Comparison of ENCODE assay signal across 10 mouse cellular contexts in genomic region chr12:113151046-113151445, GRCm38 (mm10). TPM values are rescaled to one million over a fixed set of nuclear protein-coding genes. Genes with fewer than 3 reads are reported as not detected.
DNase-seq lines count a peak whose midpoint lies in the region; ATAC-seq and TF ChIP-seq lines count a peak whose summit lies in the region.
"Had no signal": no experiment of that assay in that cellular context is flagged by ENCODE, and none has a peak within 500 bp of the region (broad histone marks: within the 10 kb centered on the region; RNA-seq: fewer than 3 reads in every experiment).

No protein-coding gene starts in this region.

- peaks cover 5% of the 10 kb centered on the region; the same call in 1 of the 2 replicates for H3K27me3 ChIP-seq in forebrain, embryonic 15.5 days
- H3K27me3 ChIP-seq in forebrain, postnatal 0 days (ENCODE audit: insufficient read depth, low read length) = no peaks in the 10 kb centered on the region; the same call in 1 of the 2 replicates
- H3K27me3 ChIP-seq in megakaryocyte, embryonic 14.5 days (replicated peaks) = peaks cover 62% of the 10 kb centered on the region
- H3K27me3 ChIP-seq in kidney, postnatal 0 days (ENCODE audit: insufficient read depth, low read length) = no peaks in the 10 kb centered on the region
- 0 out of 2 replicates have a peak, but pooled peaks cover 3% of the 10 kb centered on the region for H3K27me3 ChIP-seq in stomach, embryonic 14.5 days (ENCODE audit: control insufficient read depth, insufficient read depth, low read length)

- DNase-seq in forebrain, postnatal 0 days = no peak
- no peak for DNase-seq in kidney, postnatal 0 days (ENCODE audit: low spot score)
- no peak for DNase-seq in gastrocnemius, postnatal 14 days
- no peak for DNase-seq in thymus, postnatal 0 days (ENCODE audit: low spot score)

- H3K9ac ChIP-seq in forebrain, embryonic 15.5 days (replicated peaks) = no peak overlapping the region
- no peak overlapping the region for H3K9ac ChIP-seq in forebrain, postnatal 0 days
- H3K9ac ChIP-seq in kidney, postnatal 0 days (ENCODE audit: low read depth, low read length) = no peak overlapping the region
- H3K9ac ChIP-seq in stomach, embryonic 14.5 days (replicated peaks; ENCODE audit: low read depth, low read length) = no peak overlapping the region

- WGBS in forebrain, embryonic 15.5 days = 85% methylated on average over 8 of the region's 8 CpGs
- WGBS in forebrain, postnatal 0 days = 79% methylated on average over 8 of the region's 8 CpGs
- WGBS in kidney, postnatal 0 days = 57% methylated on average over 8 of the region's 8 CpGs
- 65% methylated on average over 8 of the region's 8 CpGs for WGBS in stomach, embryonic 14.5 days

- no peak overlapping the region for H3K27ac ChIP-seq in forebrain, embryonic 15.5 days (replicated peaks)
- no peak overlapping the region for H3K27ac ChIP-seq in forebrain, postnatal 0 days (ENCODE audit: low read depth, low read length)
- no peak overlapping the region for H3K27ac ChIP-seq in kidney, postnatal 0 days
- no peak overlapping the region for H3K27ac ChIP-seq in stomach, embryonic 14.5 days (ENCODE audit: low read length)
- H3K27ac ChIP-seq: liver, embryonic 14.5 days had no signal

- no peak for TF ChIP-seq CTCF in forebrain, postnatal 0 days (IDR thresholded peaks at IDR 0.05; ENCODE audit: low read depth)
- TF ChIP-seq CTCF in kidney, postnatal 0 days (IDR thresholded peaks at IDR 0.05; ENCODE audit: low read depth) = no peak

- H3K4me2 ChIP-seq in forebrain, embryonic 15.5 days (replicated peaks) = 0 out of 2 replicates have a peak overlapping the region, but pooled peaks have one; percentile 78
- no peak overlapping the region; the same call in 1 of the 2 replicates for H3K4me2 ChIP-seq in forebrain, postnatal 0 days (ENCODE audit: low read depth)
- peak overlapping the region; percentile 90; the same call in 1 of the 2 replicates for H3K4me2 ChIP-seq in kidney, postnatal 0 days (ENCODE audit: low read length)
- H3K4me2 ChIP-seq in stomach, embryonic 14.5 days (replicated peaks; ENCODE audit: low read depth, low read length) = 0 out of 2 replicates have a peak overlapping the region, but pooled peaks have one; percentile 79

- no peaks in the 10 kb centered on the region for H3K9me3 ChIP-seq in forebrain, embryonic 15.5 days
- H3K9me3 ChIP-seq in forebrain, postnatal 0 days (ENCODE audit: low read length) = no peaks in the 10 kb centered on the region
- no peaks in the 10 kb centered on the region for H3K9me3 ChIP-seq in megakaryocyte, embryonic 14.5 days
- H3K9me3 ChIP-seq in kidney, postnatal 0 days (replicated peaks; ENCODE audit: low read length) = no peaks in the 10 kb centered on the region
- H3K9me3 ChIP-seq in stomach, embryonic 14.5 days (ENCODE audit: control insufficient read depth, low read depth, low read length) = no peaks in the 10 kb centered on the region

- H3K4me1 ChIP-seq in forebrain, embryonic 15.5 days = peaks cover 26% of the 10 kb centered on the region
- H3K4me1 ChIP-seq in forebrain, postnatal 0 days (ENCODE audit: insufficient read depth) = peaks cover 13% of the 10 kb centered on the region; the same call in 1 of the 2 replicates
- peaks cover 78% of the 10 kb centered on the region for H3K4me1 ChIP-seq in megakaryocyte, embryonic 14.5 days
- H3K4me1 ChIP-seq in kidney, postnatal 0 days (replicated peaks; ENCODE audit: insufficient read depth, low read length) = peaks cover 36% of the 10 kb centered on the region; the same call in 1 of the 2 replicates
- H3K4me1 ChIP-seq in stomach, embryonic 14.5 days (ENCODE audit: control insufficient read depth, insufficient read depth, low read length) = peaks cover 20% of the 10 kb centered on the region

- no peak for ATAC-seq in forebrain, embryonic 15.5 days (replicated peaks)
- ATAC-seq in forebrain, postnatal 0 days = no peak
- ATAC-seq in megakaryocyte, adult 5-6 weeks (ENCODE audit: poor library complexity, severe bottlenecking) = no peak
- ATAC-seq in kidney, postnatal 0 days (replicated peaks; ENCODE audit: low FRiP score, low read depth) = no peak
- no peak for ATAC-seq in stomach, embryonic 14.5 days (ENCODE audit: insufficient number of reproducible peaks, insufficient read depth, low FRiP score, low read depth)

- no peaks in the 10 kb centered on the region for H3K36me3 ChIP-seq in forebrain, embryonic 15.5 days
- no peaks in the 10 kb centered on the region for H3K36me3 ChIP-seq in forebrain, postnatal 0 days (ENCODE audit: insufficient read depth)
- H3K36me3 ChIP-seq in megakaryocyte, embryonic 14.5 days (replicated peaks; ENCODE audit: low read length) = no peaks in the 10 kb centered on the region
- no peaks in the 10 kb centered on the region for H3K36me3 ChIP-seq in kidney, postnatal 0 days (ENCODE audit: insufficient read depth, low read length)
- no peaks in the 10 kb centered on the region for H3K36me3 ChIP-seq in stomach, embryonic 14.5 days (ENCODE audit: control insufficient read depth, insufficient read depth, low read length)

- intact Hi-C loops in gastrocnemius, postnatal 14 days (cut with DNase I; ENCODE audit: low total_unique reads) = no loop called here

- no peak overlapping the region for H3K4me3 ChIP-seq in forebrain, embryonic 15.5 days
- H3K4me3 ChIP-seq in forebrain, postnatal 0 days (ENCODE audit: low read depth, low read length) = no peak overlapping the region
- peak overlapping the region; percentile 94 for H3K4me3 ChIP-seq in megakaryocyte, embryonic 14.5 days (replicated peaks)
- H3K4me3 ChIP-seq in kidney, postnatal 0 days (replicated peaks; ENCODE audit: low read depth, low read length) = no peak overlapping the region
- no peak overlapping the region for H3K4me3 ChIP-seq in stomach, embryonic 14.5 days (ENCODE audit: low read depth, low read length)

RNA-seq across cellular contexts. Expression of gene Crip1, which starts 4.9 kb away (rescaled TPM):
- polyA plus RNA-seq in forebrain, embryonic 15.5 days (2015; fragmentation: Nextera tagmentation; extraction: Ambion mirVana) = 29.1 and 31.5 TPM in 2 replicates
- 8.3 and 16.1 TPM in 2 replicates for total RNA-seq in forebrain, postnatal 0 days (2014; rRNA removed)
- polyA plus RNA-seq in forebrain, postnatal 0 days (2015; fragmentation: Nextera tagmentation; extraction: Ambion mirVana) = 28.9 and 47.1 TPM in 2 replicates
- polyA plus RNA-seq in megakaryocyte, embryonic 14.5 days (2012; ENCODE audit: insufficient read depth, low replicate concordance) = 12.3 and 39.8 TPM in 2 replicates
- total RNA-seq in megakaryocyte, adult 5-6 weeks (2015) = 2,464 and 2,556 TPM in 2 replicates
- total RNA-seq in megakaryocyte, adult 5-6 weeks (2017) = 1,998 and 2,176 TPM in 2 replicates
- polyA plus RNA-seq in kidney, postnatal 0 days (2015; fragmentation: Nextera tagmentation; extraction: Ambion mirVana) = 350 and 357 TPM in 2 replicates
- 233 and 261 TPM in 2 replicates for polyA plus RNA-seq in stomach, embryonic 14.5 days (2014; fragmentation: Nextera tagmentation; extraction: Ambion mirVana)
- total RNA-seq in gastrocnemius, postnatal 14 days (2021) = 100 to 1,000 TPM; 115 to 139 TPM
- polyA plus RNA-seq in thymus, postnatal 0 days (2015; fragmentation: Nextera tagmentation; extraction: Ambion mirVana) = 2,725 and 3,094 TPM in 2 replicates

RNA-seq across cellular contexts. Expression of gene Tedc1, which starts 5.2 kb away (rescaled TPM):
- polyA plus RNA-seq in forebrain, embryonic 15.5 days (2015; fragmentation: Nextera tagmentation; extraction: Ambion mirVana) = 22.6 and 24.9 TPM in 2 replicates
- 7.8 and 8.6 TPM in 2 replicates for total RNA-seq in forebrain, postnatal 0 days (2014; rRNA removed)
- polyA plus RNA-seq in forebrain, postnatal 0 days (2015; fragmentation: Nextera tagmentation; extraction: Ambion mirVana) = 7.6 and 10.0 TPM in 2 replicates
- 2.0 and 7.6 TPM in 2 replicates for polyA plus RNA-seq in megakaryocyte, embryonic 14.5 days (2012; ENCODE audit: insufficient read depth, low replicate concordance)
- 3.6 and 3.7 TPM in 2 replicates for total RNA-seq in megakaryocyte, adult 5-6 weeks (2015)
- total RNA-seq in megakaryocyte, adult 5-6 weeks (2017) = 12.3 and 13.0 TPM in 2 replicates
- polyA plus RNA-seq in kidney, postnatal 0 days (2015; fragmentation: Nextera tagmentation; extraction: Ambion mirVana) = 14.8 and 16.7 TPM in 2 replicates
- polyA plus RNA-seq in stomach, embryonic 14.5 days (2014; fragmentation: Nextera tagmentation; extraction: Ambion mirVana) = 29.2 and 34.7 TPM in 2 replicates
- 1 to 10 TPM in 1 of 2 experiments, under 1 TPM in 1; 0.69 to 1.6 TPM for total RNA-seq in gastrocnemius, postnatal 14 days (2021)
- 49.4 and 71.1 TPM in 2 replicates for polyA plus RNA-seq in thymus, postnatal 0 days (2015; fragmentation: Nextera tagmentation; extraction: Ambion mirVana)

RNA-seq across cellular contexts. Expression of gene Crip2, which starts 11.0 kb away (rescaled TPM):
- 407 and 414 TPM in 2 replicates for polyA plus RNA-seq in forebrain, embryonic 15.5 days (2015; fragmentation: Nextera tagmentation; extraction: Ambion mirVana)
- 191 and 198 TPM in 2 replicates for total RNA-seq in forebrain, postnatal 0 days (2014; rRNA removed)
- 533 and 584 TPM in 2 replicates for polyA plus RNA-seq in forebrain, postnatal 0 days (2015; fragmentation: Nextera tagmentation; extraction: Ambion mirVana)
- 6.1 and 14.4 TPM in 2 replicates for polyA plus RNA-seq in megakaryocyte, embryonic 14.5 days (2012; ENCODE audit: insufficient read depth, low replicate concordance)
- 0.38 and 2.0 TPM in 2 replicates for total RNA-seq in megakaryocyte, adult 5-6 weeks (2015)
- total RNA-seq in megakaryocyte, adult 5-6 weeks (2017) = 2.1 TPM in 1 of 2 replicates, not detected in the other
- polyA plus RNA-seq in kidney, postnatal 0 days (2015; fragmentation: Nextera tagmentation; extraction: Ambion mirVana) = 227 and 239 TPM in 2 replicates
- polyA plus RNA-seq in stomach, embryonic 14.5 days (2014; fragmentation: Nextera tagmentation; extraction: Ambion mirVana) = 118 and 124 TPM in 2 replicates
- 10 to 100 TPM; 82.5 to 84.7 TPM for total RNA-seq in gastrocnemius, postnatal 14 days (2021)
- 113 and 122 TPM in 2 replicates for polyA plus RNA-seq in thymus, postnatal 0 days (2015; fragmentation: Nextera tagmentation; extraction: Ambion mirVana)

RNA-seq across cellular contexts. Expression of gene Tmem121, which starts 34.7 kb away (rescaled TPM):
- polyA plus RNA-seq in forebrain, embryonic 15.5 days (2015; fragmentation: Nextera tagmentation; extraction: Ambion mirVana) = 38.9 and 41.1 TPM in 2 replicates
- total RNA-seq in forebrain, postnatal 0 days (2014; rRNA removed) = 71.8 and 75.6 TPM in 2 replicates
- polyA plus RNA-seq in forebrain, postnatal 0 days (2015; fragmentation: Nextera tagmentation; extraction: Ambion mirVana) = 59.3 and 66.7 TPM in 2 replicates
- polyA plus RNA-seq in megakaryocyte, embryonic 14.5 days (2012; ENCODE audit: insufficient read depth, low replicate concordance) = not detected in 2 replicates
- 0.69 TPM in 1 of 2 replicates, not detected in the other for total RNA-seq in megakaryocyte, adult 5-6 weeks (2015)
- total RNA-seq in megakaryocyte, adult 5-6 weeks (2017) = not detected in 2 replicates
- 6.4 and 6.9 TPM in 2 replicates for polyA plus RNA-seq in kidney, postnatal 0 days (2015; fragmentation: Nextera tagmentation; extraction: Ambion mirVana)
- polyA plus RNA-seq in stomach, embryonic 14.5 days (2014; fragmentation: Nextera tagmentation; extraction: Ambion mirVana) = 6.3 and 7.2 TPM in 2 replicates
- under 1 TPM; 0.33 to 0.47 TPM for total RNA-seq in gastrocnemius, postnatal 14 days (2021)
- 35.5 and 37.2 TPM in 2 replicates for polyA plus RNA-seq in thymus, postnatal 0 days (2015; fragmentation: Nextera tagmentation; extraction: Ambion mirVana)
- polyA plus RNA-seq: erythroblast, embryonic 14.5 days had no signal

RNA-seq across cellular contexts. Expression of gene Mta1, which starts 53.0 kb away (rescaled TPM):
- 15.2 and 17.9 TPM in 2 replicates for polyA plus RNA-seq in forebrain, embryonic 15.5 days (2015; fragmentation: Nextera tagmentation; extraction: Ambion mirVana)
- 49.2 and 59.3 TPM in 2 replicates for total RNA-seq in forebrain, postnatal 0 days (2014; rRNA removed)
- polyA plus RNA-seq in forebrain, postnatal 0 days (2015; fragmentation: Nextera tagmentation; extraction: Ambion mirVana) = 13.6 and 13.8 TPM in 2 replicates
- 120 and 145 TPM in 2 replicates for polyA plus RNA-seq in megakaryocyte, embryonic 14.5 days (2012; ENCODE audit: insufficient read depth, low replicate concordance)
- total RNA-seq in megakaryocyte, adult 5-6 weeks (2015) = 32.0 and 35.5 TPM in 2 replicates
- total RNA-seq in megakaryocyte, adult 5-6 weeks (2017) = 14.5 and 21.4 TPM in 2 replicates
- 11.5 and 13.2 TPM in 2 replicates for polyA plus RNA-seq in kidney, postnatal 0 days (2015; fragmentation: Nextera tagmentation; extraction: Ambion mirVana)
- 18.7 and 21.8 TPM in 2 replicates for polyA plus RNA-seq in stomach, embryonic 14.5 days (2014; fragmentation: Nextera tagmentation; extraction: Ambion mirVana)
- total RNA-seq in gastrocnemius, postnatal 14 days (2021) = 10 to 100 TPM; 34.6 to 35.4 TPM
- polyA plus RNA-seq in thymus, postnatal 0 days (2015; fragmentation: Nextera tagmentation; extraction: Ambion mirVana) = 11.7 and 13.6 TPM in 2 replicates
